Mouse (Mus musculus) spleen, adult 2 months (tissue): ENCODE data around the gene Col18a1.

Source experiments
- CTCF ChIP-seq: fragments of 200-500 bp; IDR thresholded peaks from 2 replicates; pipeline ENCODE4 v1.5.1; 2011; ENCODE audit warnings: mild to moderate bottlenecking, inconsistent platforms; ENCODE audit not compliant: insufficient read depth, insufficient read length, insufficient replicate concordance; ENCODE audit errors: extremely low read depth
- POLR2A ChIP-seq: fragments of 200-500 bp; IDR thresholded peaks from 2 replicates; pipeline ENCODE4 v1.6.1; 2011; ENCODE audit warnings: low read depth, low read length, inconsistent platforms

- TF ChIP-seq CTCF (no peak), POLR2A (no peak)
Observed at GRCm38 (mm10) chr10:77028782-77029296, 137.5 kb downstream of the Col18a1 start.
